Mouse (Mus musculus) left cerebral cortex, postnatal 25 days (tissue): ENCODE measurements at regions not wholly inside any gene's neighbourhood (a gene's known extent, or its start where the extent isn't known, plus 50 kb on each side); places are given as distances from the start of the nearest gene placed in this dataset.
A peak's percentile ranks its signal among the peaks of the same experiment; 100 is the strongest.

Source experiments
- DNase-seq, 2 experiments: peaks; one replicate each; pipeline ENCODE4 v3.0.0; 2022; ENCODE audit warnings: low spot score in 2 of 2, mixed read lengths in 1 of 2
- intact Hi-C: fragments of 180-260 bp; cut with DNase I; formaldehyde crosslinking; loops from one replicate; pipeline ENCODE4 v1.15.1; 2025

- DNase-seq: no peak
- intact Hi-C loops: no loop called here
These were observed 307.8 kb upstream of the Map3k7 start for GRCm38 (mm10) chr4:31656111-31656510.

- DNase-seq: no peak
These were observed 305.1 kb upstream of the Map3k7 start for GRCm38 (mm10) chr4:31658820-31659219.

GRCm38 (mm10) chr4:31660896-31661295, 303.0 kb upstream of the Map3k7 start:
- intact Hi-C loops: no loop called here
- DNase-seq: no peak

More at GRCm38 (mm10) chr4:31658820-31659219, 305.1 kb upstream of the Map3k7 start:
- intact Hi-C loops: no loop called here

GRCm38 (mm10) chr4:31671530-31672170, 292.2 kb upstream of the Map3k7 start:
- DNase-seq: peak in 1 of 2 experiments; percentile 21
- intact Hi-C loops: no loop called here

- intact Hi-C loops: no loop called here
- DNase-seq: no peak
These were observed 291.6 kb upstream of the Map3k7 start for GRCm38 (mm10) chr4:31672171-31672841.

- no peak for DNase-seq
- intact Hi-C loops: no loop called here
These were observed 291.1 kb upstream of the Map3k7 start for GRCm38 (mm10) chr4:31672842-31673171.

- no peak for DNase-seq
- intact Hi-C loops: no loop called here
These were observed 284.8 kb upstream of the Map3k7 start for GRCm38 (mm10) chr4:31679007-31679590.

GRCm38 (mm10) chr4:31680958-31681357, 282.9 kb upstream of the Map3k7 start:
- intact Hi-C loops: no loop called here

GRCm38 (mm10) chr4:31689083-31689482, 274.8 kb upstream of the Map3k7 start:
- DNase-seq: no peak
- intact Hi-C loops: no loop called here

More at GRCm38 (mm10) chr4:31680958-31681357, 282.9 kb upstream of the Map3k7 start:
- DNase-seq: no peak

- no peak for DNase-seq
- intact Hi-C loops: no loop called here
These were observed 266.0 kb upstream of the Map3k7 start for GRCm38 (mm10) chr4:31697769-31698505.

GRCm38 (mm10) chr4:31698506-31698782, 265.5 kb upstream of the Map3k7 start:
- no peak for DNase-seq
- intact Hi-C loops: no loop called here

GRCm38 (mm10) chr4:31699296-31699695, 264.6 kb upstream of the Map3k7 start:
- intact Hi-C loops: no loop called here
- DNase-seq: no peak

- no peak for DNase-seq
- intact Hi-C loops: no loop called here
These were observed 249.7 kb upstream of the Map3k7 start for GRCm38 (mm10) chr4:31714054-31714651.

GRCm38 (mm10) chr4:31723501-31723900, 240.4 kb upstream of the Map3k7 start:
- intact Hi-C loops: no loop called here
- no peak for DNase-seq

GRCm38 (mm10) chr4:31724400-31724799, 239.5 kb upstream of the Map3k7 start:
- DNase-seq: no peak
- intact Hi-C loops: no loop called here

- intact Hi-C loops: no loop called here
- no peak for DNase-seq
These were observed 236.3 kb upstream of the Map3k7 start for GRCm38 (mm10) chr4:31727498-31728148.

- DNase-seq: no peak
- intact Hi-C loops: no loop called here
These were observed 235.8 kb upstream of the Map3k7 start for GRCm38 (mm10) chr4:31728149-31728516.

- DNase-seq: no peak
- intact Hi-C loops: loop anchor here (10.0 kb wide), 1 partner anchor 739 kb away; no protein-coding TSS in a partner anchor
These were observed 220.1 kb upstream of the Map3k7 start for GRCm38 (mm10) chr4:31743776-31744175.

GRCm38 (mm10) chr4:31744431-31744830, 219.5 kb upstream of the Map3k7 start:
- DNase-seq: no peak
- intact Hi-C loops: loop anchor here (10.0 kb wide), 1 partner anchor 740 kb away; no protein-coding TSS in a partner anchor
